Mouse (Mus musculus) mouse embryonic stem cell (cell line): ENCODE data around the gene Vax1.

ENCODE experiments used
- in situ Hi-C, 2 experiments: fragments of 300-500 bp; cut with MboI; formaldehyde crosslinking; loops; 1 replicate in 1 of 2; 3 replicates in 1 of 2; pipeline ENCODE4 v1.14.3; 2019 to 2020; ENCODE audit warnings: low sequenced_read_pairs in 2 of 2, low pct_unique_long_range_greater_than_20kb in 1 of 2, mixed read lengths in 1 of 2; ENCODE audit not compliant: unreplicated experiment in 1 of 2

Gene Vax1

DNA sequence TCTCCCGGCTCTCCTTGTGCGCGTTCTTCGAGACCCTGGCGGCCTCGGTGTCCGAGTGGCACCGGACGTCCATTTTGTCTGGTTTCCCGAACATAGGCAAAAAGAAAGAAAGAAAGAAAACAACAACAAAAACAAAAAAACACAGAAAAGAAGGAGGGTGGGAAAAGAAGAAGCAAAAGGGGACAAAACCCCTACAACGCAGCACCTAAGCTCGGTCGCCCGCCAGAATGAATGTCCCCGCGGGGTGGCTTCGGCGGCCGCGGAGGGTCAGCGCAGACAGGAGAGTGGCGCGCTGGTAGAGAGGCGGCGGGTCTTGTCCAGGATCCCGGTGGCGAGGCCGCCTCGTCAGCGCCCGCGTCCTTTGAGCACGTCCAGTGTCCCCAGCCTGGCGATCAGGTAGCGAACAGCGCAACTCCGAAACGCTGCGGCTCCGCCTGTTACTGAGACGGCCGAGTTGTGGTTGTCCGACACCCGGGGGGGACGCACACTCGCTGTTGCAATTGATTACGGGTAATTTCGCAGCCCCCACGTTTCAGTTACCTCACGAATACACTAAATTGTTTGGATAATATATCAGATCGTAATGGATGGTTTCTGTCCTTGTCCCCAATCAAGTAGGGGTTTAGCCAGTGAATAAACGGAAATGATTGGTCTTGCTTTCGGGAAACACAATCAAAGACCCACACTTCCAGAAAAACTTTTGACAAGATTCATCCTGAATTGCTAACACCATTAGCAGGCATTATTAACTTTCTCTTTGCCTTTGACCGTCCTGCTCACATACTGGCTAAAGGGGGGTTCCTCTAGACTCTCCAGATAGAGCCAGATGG is at the start of gene Vax1:
Gene Vax1 (minus strand): TSS at position 121 of the 830 bp plus-strand sequence.
- in situ Hi-C loops: no loop called here

- in situ Hi-C loops: loop anchor here in 1 of 2 experiments (25.0 kb wide), 1 partner anchor 407 kb away; no protein-coding TSS in a partner anchor
These were observed 49.1 kb upstream of the Vax1 start, which contains the start of gene Kcnk18 for GRCm38 (mm10) chr19:59218991-59219390. Gene Kcnk18, plus strand, starts transcription at chr19:59219214.

GRCm38 (mm10) chr19:59216891-59217290 is 47.0 kb upstream of the Vax1 start:
- in situ Hi-C loops: loop anchor here in 1 of 2 experiments (25.0 kb wide), 1 partner anchor 405 kb away; no protein-coding TSS in a partner anchor

DNA sequence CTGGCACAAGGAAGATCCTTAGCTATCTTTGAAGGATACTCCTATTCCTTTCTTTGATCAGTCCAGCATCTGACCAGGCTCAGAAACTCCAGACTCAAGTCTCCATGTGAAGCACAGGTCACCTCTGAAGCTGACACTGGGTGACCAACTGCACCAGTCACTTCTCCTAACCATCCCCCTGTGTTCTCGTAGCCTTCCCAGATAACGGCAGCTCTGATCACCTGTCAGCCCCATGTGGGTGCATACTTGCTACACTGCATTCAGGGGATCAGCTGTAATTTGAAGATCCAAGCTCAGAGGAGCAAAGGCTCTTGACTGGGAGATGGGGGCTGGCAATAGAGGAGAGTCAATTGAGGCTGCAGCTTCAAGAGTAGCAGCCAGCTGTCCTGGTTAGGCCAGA is 39.1 kb upstream of the Vax1 start:
- in situ Hi-C loops: loop anchor here (10.0 to 25.0 kb wide), 2 partner anchors 294 to 397 kb away; no protein-coding TSS in a partner anchor

DNA sequence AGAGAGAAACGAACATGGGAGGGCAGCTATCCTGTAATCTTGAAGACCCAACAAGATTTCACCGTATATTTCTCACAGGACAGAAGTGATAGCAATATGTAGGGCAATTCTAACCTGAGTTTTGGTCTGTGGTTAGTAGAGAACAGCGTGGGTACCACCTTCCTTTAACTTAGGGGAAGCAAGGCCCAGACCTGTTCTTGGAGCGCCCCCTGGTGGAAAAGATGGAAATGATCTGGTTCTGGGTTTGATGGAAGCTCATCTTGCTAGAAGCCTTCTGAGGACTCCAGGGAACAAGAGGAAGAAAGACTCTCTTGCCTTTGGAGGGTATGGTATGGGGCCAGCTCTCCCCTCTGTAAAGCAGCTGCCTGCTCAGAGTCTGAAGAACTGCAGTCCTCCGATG is 38.6 kb upstream of the Vax1 start:
- in situ Hi-C loops: loop anchor here (10.0 to 25.0 kb wide), 2 partner anchors 294 to 396 kb away; no protein-coding TSS in a partner anchor

GRCm38 (mm10) chr19:59198161-59198560 is 28.3 kb upstream of the Vax1 start:
- in situ Hi-C loops: no loop called here

GRCm38 (mm10) chr19:59196111-59196666 is 26.3 kb upstream of the Vax1 start:
- in situ Hi-C loops: no loop called here

GRCm38 (mm10) chr19:59195181-59195770 is 25.4 kb upstream of the Vax1 start:
- in situ Hi-C loops: no loop called here

GRCm38 (mm10) chr19:59193986-59194820 is 24.3 kb upstream of the Vax1 start:
- in situ Hi-C loops: no loop called here

DNA sequence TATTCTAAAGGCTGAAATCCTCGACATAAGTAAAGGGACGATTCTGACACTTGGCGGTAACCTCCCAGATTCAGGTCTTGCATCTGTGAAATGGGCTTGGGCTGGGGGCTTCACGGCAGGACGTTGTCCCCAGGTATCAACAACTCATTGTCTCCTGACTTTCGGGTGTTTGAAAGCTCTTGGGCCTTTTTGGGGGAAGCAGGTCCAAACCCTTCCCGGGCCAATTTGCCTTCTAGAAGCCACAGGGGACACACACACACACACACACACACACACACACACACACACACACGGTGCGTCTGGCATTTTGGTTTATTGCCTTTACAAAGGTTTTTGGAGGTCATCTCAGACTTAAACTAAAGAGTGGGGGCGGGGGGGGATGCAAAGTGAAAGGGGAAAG is 23.6 kb upstream of the Vax1 start:
- in situ Hi-C loops: no loop called here

- in situ Hi-C loops: no loop called here
These were observed 22.6 kb upstream of the Vax1 start for GRCm38 (mm10) chr19:59192491-59192890.

DNA sequence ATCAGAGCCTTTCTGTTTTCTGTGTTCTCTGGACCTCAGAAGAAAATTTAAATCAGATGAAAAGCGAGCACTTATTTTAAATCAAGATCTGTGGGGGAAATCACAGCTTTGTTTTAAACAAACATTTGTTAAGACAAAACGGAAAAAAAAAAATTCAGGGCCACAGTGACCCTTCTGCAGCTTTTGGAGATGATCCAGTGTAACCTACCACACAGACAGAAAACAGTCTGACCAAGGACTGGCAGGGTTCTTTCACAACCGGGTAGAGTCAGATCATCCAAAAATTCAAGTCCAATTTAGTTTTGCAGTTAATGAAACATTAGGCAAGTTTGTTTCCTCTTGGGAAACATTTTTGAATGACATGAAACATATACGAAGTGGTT is 21.3 kb upstream of the Vax1 start:
- in situ Hi-C loops: no loop called here

DNA sequence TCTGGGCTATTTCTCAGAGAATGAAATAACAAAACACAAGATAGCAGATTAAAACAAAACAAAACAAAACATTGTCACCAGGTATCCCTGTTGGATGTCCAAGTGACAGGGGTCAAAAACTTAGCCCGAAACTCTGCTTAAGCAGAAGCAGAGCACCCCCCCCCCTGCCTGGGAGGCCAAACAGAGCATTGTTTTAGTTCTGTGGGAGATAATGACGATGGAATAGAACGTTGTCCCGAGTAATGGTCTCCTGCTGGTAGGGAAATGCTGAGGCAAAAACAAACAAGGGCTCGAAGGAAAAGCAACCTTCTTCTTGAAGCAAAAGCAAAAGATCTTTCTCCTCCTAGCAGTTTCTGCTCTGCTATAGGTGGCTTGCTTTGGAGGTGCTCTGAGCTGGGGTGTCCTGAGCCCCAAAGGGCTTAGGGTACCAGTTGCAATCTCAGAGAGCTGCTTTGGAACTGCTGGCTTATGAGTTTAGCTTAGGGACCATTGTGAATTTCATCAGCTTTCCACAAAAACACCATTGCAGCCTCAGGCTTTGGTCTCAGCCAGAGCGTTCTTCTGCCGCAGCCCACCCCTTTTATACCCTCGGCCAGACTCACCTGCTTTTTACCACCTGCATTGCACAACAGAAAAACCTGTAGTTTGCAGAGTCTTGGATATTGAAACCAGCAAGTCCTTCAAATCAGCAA is 20.7 kb upstream of the Vax1 start:
- in situ Hi-C loops: no loop called here

DNA sequence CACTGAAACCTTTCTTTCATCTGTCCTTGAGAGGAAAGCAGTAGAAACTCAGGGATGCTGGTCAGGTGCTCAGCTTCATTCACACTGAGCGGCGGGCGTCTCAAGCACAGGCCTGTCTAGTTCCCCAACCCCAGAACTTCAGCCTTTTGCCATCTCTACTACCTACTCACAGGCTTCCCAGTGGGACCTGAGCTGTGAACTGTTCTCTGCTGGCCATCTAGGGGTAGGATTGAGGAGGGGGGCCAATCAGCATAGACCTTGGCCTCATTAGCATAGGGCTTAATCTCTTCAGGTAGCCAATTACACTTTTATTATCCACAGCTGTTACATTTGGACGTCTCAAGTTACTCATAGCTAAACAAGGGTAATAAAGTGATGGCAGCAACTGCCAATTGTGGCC is 19.1 kb upstream of the Vax1 start:
- in situ Hi-C loops: no loop called here

- in situ Hi-C loops: no loop called here
These were observed 14.1 kb upstream of the Vax1 start for GRCm38 (mm10) chr19:59184000-59184399.

DNA sequence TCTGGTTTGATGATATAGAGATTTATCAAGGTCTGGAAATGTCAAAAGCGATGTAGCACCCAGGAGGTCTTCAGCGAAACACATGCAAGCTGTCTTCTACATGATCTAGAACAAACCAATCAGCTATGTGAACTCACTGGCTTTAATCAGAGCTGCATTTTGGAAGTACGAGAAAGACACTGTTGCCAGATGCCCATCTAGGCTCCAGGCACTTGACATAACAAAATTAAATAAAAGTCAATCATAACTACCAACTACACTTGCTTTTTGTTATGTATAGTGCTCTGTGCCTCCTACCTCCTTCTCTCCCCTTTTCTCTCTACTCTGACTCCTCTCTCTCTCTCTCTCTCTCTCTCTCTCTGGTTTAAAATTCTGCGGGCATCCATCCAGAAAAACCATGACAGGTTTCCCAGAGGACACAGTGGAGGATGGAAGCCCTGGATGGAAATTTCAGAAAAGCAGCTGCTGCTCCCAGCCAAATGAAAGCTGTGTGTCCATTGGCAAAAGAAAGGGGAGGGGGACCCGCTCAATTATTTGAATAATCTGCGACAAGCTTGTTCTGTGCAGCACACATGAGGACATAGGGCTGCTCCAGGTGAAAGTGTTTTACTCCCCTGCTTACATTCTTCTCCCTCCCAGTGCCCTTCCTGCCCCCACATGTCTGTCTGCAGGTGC is 3.6 kb upstream of the Vax1 start:
- in situ Hi-C loops: no loop called here

DNA sequence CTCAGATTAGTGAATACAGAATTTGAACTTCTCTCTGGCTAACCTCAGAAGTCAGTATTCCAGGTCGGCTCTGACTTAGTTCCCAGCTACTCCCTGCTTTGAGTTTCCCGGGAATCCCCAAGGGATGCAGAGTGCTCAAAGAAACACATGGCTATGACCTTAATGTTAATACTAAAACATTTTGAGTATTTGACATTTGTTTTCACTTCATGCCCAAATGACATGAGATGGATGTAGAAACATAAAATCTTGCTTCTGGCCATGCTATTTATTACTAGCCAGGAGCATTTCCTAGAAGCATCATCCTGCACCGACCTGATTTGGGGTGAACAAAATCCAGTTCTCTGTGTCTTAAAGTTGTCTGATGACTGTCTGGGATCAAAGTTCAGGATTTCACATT is 2.9 kb upstream of the Vax1 start:
- in situ Hi-C loops: no loop called here

- in situ Hi-C loops: no loop called here
These were observed 2.0 kb upstream of the Vax1 start for GRCm38 (mm10) chr19:59171871-59172245.
